Mouse (Mus musculus) embryo, embryonic 10.5 days (tissue): Measurements from ENCODE around the gene Snapc2.

ENCODE experiments used
- DNase-seq: peaks from one replicate; pipeline ENCODE4 v3.0.0-alpha.2; 2015; ENCODE audit warnings: low spot score

Snapc2 gene

GRCm38 (mm10) chr8:4265160-4265914 is 12.5 kb downstream of the Snapc2 start:
- DNase-seq = no peak

- no peak for DNase-seq
Observed at GRCm38 (mm10) chr8:4267627-4268026, 14.7 kb downstream of the Snapc2 start.

GRCm38 (mm10) chr8:4269609-4270008 is 16.7 kb downstream of the Snapc2 start:
- DNase-seq = no peak

GRCm38 (mm10) chr8:4275275-4276110 is 22.6 kb downstream of the Snapc2 start, which contains the start of gene Timm44:
Gene Timm44, minus strand, starts transcription at chr8:4275913.
- peak; percentile 98 for DNase-seq

- no peak for DNase-seq
Observed at GRCm38 (mm10) chr8:4276111-4276465, 23.2 kb downstream of the Snapc2 start.

- no peak for DNase-seq
Observed at GRCm38 (mm10) chr8:4292738-4293137, 39.9 kb downstream of the Snapc2 start.

GRCm38 (mm10) chr8:4297822-4298221 is 44.9 kb downstream of the Snapc2 start:
- no peak for DNase-seq

- no peak for DNase-seq
Observed at GRCm38 (mm10) chr8:4304124-4304547, 51.3 kb downstream of the Snapc2 start.
